Mouse (Mus musculus) heart, embryonic 11.5 days (tissue): ENCODE results near the gene Rnf41. TPM values are rescaled to one million over a fixed set of nuclear protein-coding genes. Genes with fewer than 3 reads are reported as not detected.
A peak's percentile ranks its signal among the peaks of the same experiment; 100 is the strongest.

ENCODE experiments used
- ATAC-seq: fragments of 200-750 bp; cut with Nextera tagmentation; replicated peaks from 2 replicates; pipeline ENCODE4 v1.8.0; 2017; ENCODE audit warnings: moderate library complexity; ENCODE audit not compliant: insufficient number of reproducible peaks, low FRiP score, low TSS enrichment
- H3K27ac ChIP-seq: fragments of 300-500 bp; sonication (generic); 2 replicates; pipeline ENCODE4 v1.5.1; 2014; ENCODE audit warnings: mild to moderate bottlenecking, low read depth, low read length
- H3K27me3 ChIP-seq: fragments of 300-500 bp; sonication (generic); 2 replicates; pipeline ENCODE4 v1.6.1; 2014; ENCODE audit warnings: mild to moderate bottlenecking, low read length, mixed read lengths; ENCODE audit not compliant: control insufficient read depth, insufficient read depth
- H3K36me3 ChIP-seq: fragments of 300-500 bp; sonication (generic); 2 replicates; pipeline ENCODE4 v1.6.1; 2014; ENCODE audit warnings: mild to moderate bottlenecking, low read length, moderate library complexity, mixed read lengths; ENCODE audit not compliant: control insufficient read depth, insufficient read depth
- H3K4me1 ChIP-seq: fragments of 300-500 bp; sonication (generic); 2 replicates; pipeline ENCODE4 v1.6.1; 2014; ENCODE audit warnings: low read length; ENCODE audit not compliant: control insufficient read depth, insufficient read depth
- H3K4me2 ChIP-seq: fragments of 300-500 bp; sonication (generic); 2 replicates; pipeline ENCODE4 v1.6.1; 2014; ENCODE audit warnings: mild to moderate bottlenecking, moderate library complexity
- H3K4me3 ChIP-seq: fragments of 300-500 bp; sonication (generic); 2 replicates; pipeline ENCODE4 v1.5.1; 2014; ENCODE audit warnings: low read depth, low read length
- H3K9ac ChIP-seq: fragments of 300-500 bp; sonication (generic); 2 replicates; pipeline ENCODE4 v1.6.1; 2014; ENCODE audit warnings: mild to moderate bottlenecking, low read depth, low read length, moderate library complexity
- H3K9me3 ChIP-seq: fragments of 300-500 bp; sonication (generic); replicated peaks from 2 replicates; pipeline ENCODE4 v1.6.1; 2016; ENCODE audit warnings: low read length; ENCODE audit not compliant: control insufficient read depth
- WGBS: fragments of 180-500 bp; shearing (Covaris S2); extraction: QIAGEN DNeasy Blood & Tissue Kit; methylation state at CpG from one replicate; pipeline ENCODE4 v1.1.7; 2014; ENCODE audit not compliant: insufficient replicate concordance; 5-methylcytosine and 5-hydroxymethylcytosine counted together
- polyA plus RNA-seq: library from polyadenylated mRNA; unstranded; fragments of >200 nt; fragmentation: Nextera tagmentation; extraction: Ambion mirVana; gene quantifications from 2 replicates; pipeline ENCODE4 v1.2.1, GENCODE M21; 2014

Rnf41 gene
- polyA plus RNA-seq, 1 experiment from 2014 or later: 24.5 TPM

- H3K4me1 ChIP-seq: no peaks in the 10 kb centered on the region
- no peak for ATAC-seq
- H3K4me3 ChIP-seq: no peak overlapping the region
- 55% methylated on average over 11 of the region's 11 CpGs for WGBS
- no peaks in the 10 kb centered on the region for H3K9me3 ChIP-seq
- H3K9ac ChIP-seq: no peak overlapping the region
- H3K27me3 ChIP-seq: no peaks in the 10 kb centered on the region
- H3K4me2 ChIP-seq: no peak overlapping the region
- peaks cover 11% of the 10 kb centered on the region for H3K36me3 ChIP-seq
- H3K27ac ChIP-seq: no peak overlapping the region
Measured at GRCm38 (mm10) chr10:128396017-128396673, 15.3 kb upstream of the Rnf41 start.

- Histone ChIP-seq H3K4me3 (no peak overlapping the region), H3K4me1 (no peaks in the 10 kb centered on the region), H3K4me2 (no peak overlapping the region), H3K9ac (no peak overlapping the region), H3K36me3 (peaks cover 5% of the 10 kb centered on the region), H3K9me3 (no peaks in the 10 kb centered on the region), H3K27ac (no peak overlapping the region), H3K27me3 (no peaks in the 10 kb centered on the region)
- ATAC-seq: no peak
- 59% methylated on average over 10 of the region's 10 CpGs for WGBS
Measured at GRCm38 (mm10) chr10:128396716-128397264, 14.7 kb upstream of the Rnf41 start.

GRCm38 (mm10) chr10:128397466-128397865, 14.0 kb upstream of the Rnf41 start:
- H3K27me3 ChIP-seq: no peaks in the 10 kb centered on the region
- WGBS: 72% methylated on average over 7 of the region's 7 CpGs
- no peaks in the 10 kb centered on the region for H3K9me3 ChIP-seq
- H3K4me2 ChIP-seq: no peak overlapping the region
- no peak overlapping the region for H3K9ac ChIP-seq
- H3K4me3 ChIP-seq: no peak overlapping the region
- H3K4me1 ChIP-seq: no peaks in the 10 kb centered on the region
- no peak overlapping the region for H3K27ac ChIP-seq
- no peak for ATAC-seq
- H3K36me3 ChIP-seq: peaks cover 4% of the 10 kb centered on the region; the same call in 1 of the 2 replicates

GRCm38 (mm10) chr10:128400338-128400737, 11.1 kb upstream of the Rnf41 start:
- Histone ChIP-seq H3K9ac (no peak overlapping the region), H3K4me2 (no peak overlapping the region), H3K27me3 (no peaks in the 10 kb centered on the region), H3K27ac (no peak overlapping the region), H3K36me3 (no peaks in the 10 kb centered on the region), H3K4me1 (no peaks in the 10 kb centered on the region), H3K9me3 (no peaks in the 10 kb centered on the region), H3K4me3 (no peak overlapping the region)
- WGBS: 27% methylated on average over 5 of the region's 5 CpGs
- ATAC-seq: no peak; the same call in 1 of the 2 replicates

- H3K27me3 ChIP-seq: no peaks in the 10 kb centered on the region
- 29% methylated on average over 2 of the region's 2 CpGs for WGBS
- no peaks in the 10 kb centered on the region for H3K9me3 ChIP-seq
- no peaks in the 10 kb centered on the region for H3K4me1 ChIP-seq
- H3K36me3 ChIP-seq: no peaks in the 10 kb centered on the region; the same call in 1 of the 2 replicates
- H3K4me3 ChIP-seq: no peak within 1 kb of the TSS
- ATAC-seq: no peak
- no peak within 1 kb of the TSS for H3K4me2 ChIP-seq
- no peak within 1 kb of the TSS for H3K9ac ChIP-seq
- H3K27ac ChIP-seq: no peak within 1 kb of the TSS
Measured at GRCm38 (mm10) chr10:128401056-128401455, 10.4 kb upstream of the Rnf41 start, which contains the start of gene Slc39a5. Slc39a5 (minus strand) TSS chr10:128401229.

- Histone ChIP-seq H3K9ac (no peak overlapping the region), H3K27me3 (no peaks in the 10 kb centered on the region), H3K4me3 (no peak overlapping the region), H3K27ac (no peak overlapping the region), H3K4me2 (no peak overlapping the region), H3K9me3 (no peaks in the 10 kb centered on the region), H3K36me3 (no peaks in the 10 kb centered on the region; the same call in 1 of the 2 replicates), H3K4me1 (no peaks in the 10 kb centered on the region)
- ATAC-seq: no peak
- WGBS: 76% methylated on average over 9 of the region's 9 CpGs
Measured at GRCm38 (mm10) chr10:128401638-128402037, 9.8 kb upstream of the Rnf41 start.

GRCm38 (mm10) chr10:128403931-128404330, 7.5 kb upstream of the Rnf41 start:
- no peak overlapping the region for H3K4me2 ChIP-seq
- no peaks in the 10 kb centered on the region for H3K9me3 ChIP-seq
- H3K9ac ChIP-seq: no peak overlapping the region
- ATAC-seq: no peak
- H3K36me3 ChIP-seq: no peaks in the 10 kb centered on the region; the same call in 1 of the 2 replicates
- 82% methylated on average over 7 of the region's 7 CpGs for WGBS
- peaks cover 6% of the 10 kb centered on the region for H3K4me1 ChIP-seq
- H3K4me3 ChIP-seq: no peak overlapping the region
- no peak overlapping the region for H3K27ac ChIP-seq
- H3K27me3 ChIP-seq: no peaks in the 10 kb centered on the region

- no peak for ATAC-seq
- peak overlapping the region; percentile 98 for H3K4me2 ChIP-seq
- H3K4me1 ChIP-seq: peaks cover 26% of the 10 kb centered on the region
- H3K27ac ChIP-seq: peak overlapping the region; percentile 64; the same call in 1 of the 2 replicates
- H3K27me3 ChIP-seq: no peaks in the 10 kb centered on the region
- H3K9me3 ChIP-seq: no peaks in the 10 kb centered on the region
- H3K4me3 ChIP-seq: peak overlapping the region; percentile 93
- WGBS: 15% methylated on average over 35 of the region's 35 CpGs
- H3K36me3 ChIP-seq: no peaks in the 10 kb centered on the region; the same call in 1 of the 2 replicates
- peak overlapping the region; percentile 90 for H3K9ac ChIP-seq
Measured at GRCm38 (mm10) chr10:128408591-128409535, 2.6 kb upstream of the Rnf41 start.
